ENCODE assay signal across 9 mouse cellular contexts in the genomic region with DNA sequence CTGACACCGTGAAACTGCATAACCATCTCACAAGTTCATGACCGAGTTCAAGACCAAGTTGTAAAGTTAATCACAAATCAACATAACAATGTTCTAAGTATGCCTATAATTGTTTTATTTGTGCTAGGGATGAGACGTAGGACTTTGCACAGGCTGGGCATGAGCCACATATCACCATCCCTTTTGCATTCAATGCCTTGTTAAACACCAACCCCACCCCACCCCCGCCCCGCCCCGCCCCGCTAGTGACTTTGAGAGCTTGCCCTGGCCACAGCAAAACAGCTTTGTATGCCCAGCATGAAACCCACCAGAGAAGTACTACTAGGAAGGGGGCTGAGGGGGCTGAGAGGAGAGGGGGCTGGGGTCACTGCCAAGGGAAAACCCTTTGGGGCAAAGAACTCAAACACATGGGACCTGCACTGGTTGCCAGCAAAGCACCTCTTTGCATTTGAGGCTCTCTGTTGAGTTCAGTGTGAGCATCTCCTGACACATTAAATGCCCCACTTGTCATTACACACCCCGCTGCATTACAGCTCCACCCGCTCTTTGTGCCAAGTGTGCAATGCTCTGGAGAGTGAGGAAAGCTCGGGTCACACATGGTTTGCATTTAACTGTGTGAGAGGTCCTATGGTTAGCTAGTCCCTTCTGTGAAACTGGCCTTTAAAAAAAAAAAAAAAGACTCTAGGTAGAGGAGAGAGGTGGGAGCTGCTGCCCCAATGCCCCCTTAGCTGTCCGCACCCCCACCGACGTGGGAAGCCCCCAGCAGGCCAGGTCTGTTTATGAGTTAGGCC.
DNase-seq lines count a peak whose midpoint lies in the region; ATAC-seq lines count a peak whose summit lies in the region.
"Had no signal": no experiment of that assay in that cellular context is flagged by ENCODE, and none has a peak within 500 bp of the region (broad histone marks: within the 10 kb centered on the region; RNA-seq: fewer than 3 reads in every experiment).

No protein-coding gene starts in this region.

- peaks cover 47% of the 10 kb centered on the region for H3K4me1 ChIP-seq in heart, embryonic 10.5 days
- peaks cover 24% of the 10 kb centered on the region for H3K4me1 ChIP-seq in hindbrain, embryonic 13.5 days (replicated peaks)
- peaks cover 13% of the 10 kb centered on the region for H3K4me1 ChIP-seq in midbrain, embryonic 11.5 days (ENCODE audit: control insufficient read depth, insufficient read depth, low read length)

- peak; percentile 58 for DNase-seq in heart, embryonic 10.5 days (ENCODE audit: low spot score)
- DNase-seq in heart, postnatal 4 days = no peak
- peak; percentile 90 for DNase-seq in NIH3T3 (ENCODE audit: low read depth)
- DNase-seq in midbrain, embryonic 11.5 days (ENCODE audit: low spot score, missing footprints) = no peak
- DNase-seq in right cerebral cortex, adult 18-20 months = no peak
- DNase-seq in testis, postnatal 10 days (ENCODE audit: low spot score) = no peak
- DNase-seq: kidney, adult 9 months had no signal

- no peaks in the 10 kb centered on the region for H3K9me3 ChIP-seq in heart, embryonic 10.5 days
- no peaks in the 10 kb centered on the region for H3K9me3 ChIP-seq in hindbrain, embryonic 13.5 days
- H3K9me3 ChIP-seq in midbrain, embryonic 11.5 days (ENCODE audit: control insufficient read depth, low read length) = no peaks in the 10 kb centered on the region

- no peak; the same call in 1 of the 2 replicates for ATAC-seq in hindbrain, embryonic 13.5 days (ENCODE audit: low FRiP score)
- ATAC-seq in midbrain, embryonic 11.5 days (ENCODE audit: low FRiP score) = peak; percentile 43; the same call in 1 of the 2 replicates
- ATAC-seq in activated CD4-positive, CD25-positive, alpha-beta regulatory T cell, adult 4 months = no peak

- 60% methylated on average over 13 of the region's 13 CpGs for WGBS in heart, embryonic 10.5 days
- 46% methylated on average over 13 of the region's 13 CpGs for WGBS in hindbrain, embryonic 13.5 days
- 63% methylated on average over 13 of the region's 13 CpGs for WGBS in midbrain, embryonic 11.5 days

- peak overlapping the region; percentile 73 for H3K27ac ChIP-seq in heart, embryonic 10.5 days
- H3K27ac ChIP-seq in hindbrain, embryonic 13.5 days = peak overlapping the region; percentile 74; the same call in 1 of the 2 replicates
- H3K27ac ChIP-seq in midbrain, embryonic 11.5 days (ENCODE audit: low read depth, low read length) = peak overlapping the region; percentile 27; the same call in 1 of the 2 replicates

- H3K4me3 ChIP-seq in heart, embryonic 10.5 days = no peak overlapping the region
- H3K4me3 ChIP-seq in hindbrain, embryonic 13.5 days = no peak overlapping the region
- H3K4me3 ChIP-seq in midbrain, embryonic 11.5 days (ENCODE audit: low read depth, low read length) = no peak overlapping the region

- H3K4me2 ChIP-seq in hindbrain, embryonic 13.5 days = no peak overlapping the region
- no peak overlapping the region for H3K4me2 ChIP-seq in midbrain, embryonic 11.5 days

- peaks cover 21% of the 10 kb centered on the region for H3K36me3 ChIP-seq in heart, embryonic 10.5 days
- H3K36me3 ChIP-seq in hindbrain, embryonic 13.5 days = no peaks in the 10 kb centered on the region
- no peaks in the 10 kb centered on the region for H3K36me3 ChIP-seq in midbrain, embryonic 11.5 days (ENCODE audit: control insufficient read depth, insufficient read depth, low read length)

- H3K27me3 ChIP-seq in heart, embryonic 10.5 days (ENCODE audit: insufficient read depth, poor library complexity, severe bottlenecking) = no peaks in the 10 kb centered on the region
- H3K27me3 ChIP-seq in hindbrain, embryonic 13.5 days = no peaks in the 10 kb centered on the region
- no peaks in the 10 kb centered on the region for H3K27me3 ChIP-seq in midbrain, embryonic 11.5 days (ENCODE audit: control insufficient read depth, insufficient read depth, low read length)

- H3K9ac ChIP-seq in hindbrain, embryonic 13.5 days = no peak overlapping the region; the same call in 1 of the 2 replicates
- no peak overlapping the region for H3K9ac ChIP-seq in midbrain, embryonic 11.5 days (ENCODE audit: low read length)

Comparison
In these comparisons a context has a peak if more than half of its experiments do, and no peak if none do; other contexts are left out.
1. DNase-seq: peak in heart, embryonic 10.5 days (single experiment) and NIH3T3 (single experiment); none in heart, postnatal 4 days (single experiment), midbrain, embryonic 11.5 days (single experiment), right cerebral cortex, adult 18-20 months (single experiment) and testis, postnatal 10 days (single experiment).
2. Peak in every context shown above with its lines, with median percentiles within 50 percentile points of each other: H3K27ac ChIP-seq.